Mouse (Mus musculus): ENCODE data around the gene Taar8a. TPM values are rescaled to one million over a fixed set of nuclear protein-coding genes. Genes with fewer than 3 reads are reported as not detected.
"Not testable (repeated sequence)": the region's sequence is repeated elsewhere in the genome, so short reads cannot be mapped to it uniquely, and the experiment has no call there.

The Taar8a gene
- polyA plus RNA-seq (2012; rRNA removed), result not detected in 2 replicates

DNA sequence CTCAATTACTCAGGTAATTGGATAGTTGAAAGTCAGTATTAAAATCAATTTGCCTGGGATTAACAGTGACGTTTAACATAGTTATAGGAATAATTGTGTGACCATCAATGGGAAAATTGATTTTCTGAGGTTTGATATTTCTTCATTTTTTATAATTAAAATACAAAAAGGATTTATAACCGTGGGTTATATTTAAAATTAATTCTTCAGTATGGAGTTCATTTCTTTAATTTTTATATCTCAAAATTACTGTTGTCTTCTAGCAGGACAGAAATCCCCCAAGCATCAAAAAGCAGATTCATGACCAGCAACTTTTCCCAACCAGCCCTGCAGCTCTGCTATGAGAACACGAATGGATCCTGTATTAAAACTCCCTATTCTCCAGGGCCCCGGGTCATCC, at the start of gene Taar8a:
TSS of gene Taar8a (plus strand) at position 301 of the 400 bp plus-strand sequence.
- not testable (repeated sequence) for H3K4me1 ChIP-seq (ENCODE audit: control insufficient read depth, insufficient read depth, low read length)

DNA sequence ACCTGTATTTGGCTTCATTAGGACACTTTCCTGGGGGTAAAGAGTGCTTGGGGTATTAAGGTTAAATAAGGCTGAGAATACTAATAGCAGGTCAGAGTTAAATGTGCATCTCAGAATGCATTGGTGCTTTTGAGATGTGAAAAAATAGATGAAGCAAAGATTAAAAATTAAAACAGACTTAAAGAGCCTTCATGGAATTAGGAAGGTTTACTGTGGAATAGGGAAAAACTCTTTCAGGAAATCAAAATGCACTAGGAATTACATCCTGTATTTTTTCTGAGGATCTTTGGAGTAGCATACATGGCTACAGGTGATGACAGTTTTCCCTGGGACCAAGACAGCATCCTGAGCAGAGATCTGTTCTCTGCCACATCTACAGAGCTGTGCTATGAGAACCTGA, 49.4 kb upstream of the Taar8a start, which contains the start of gene Taar7d:
TSS of gene Taar7d (plus strand) at position 301 of the 400 bp plus-strand sequence.
- H3K4me3 ChIP-seq (ENCODE audit: insufficient read depth, low read length), result no peak within 1 kb of the TSS
- H3K27ac ChIP-seq (ENCODE audit: insufficient read depth, low read length), result no peak within 1 kb of the TSS
- TF ChIP-seq CTCF (IDR thresholded peaks at IDR 0.05; ENCODE audit: extremely low read depth, insufficient read depth, low read length), result no peak
- TF ChIP-seq POLR2A (IDR thresholded peaks at IDR 0.05; ENCODE audit: extremely low read depth, insufficient read depth, low read length), result no peak
- no peaks in the 10 kb centered on the region for H3K4me1 ChIP-seq (ENCODE audit: control insufficient read depth, insufficient read depth, low read length)

More for the DNA sequence above, at the start of gene Taar8a:
- not testable (repeated sequence) for H3K27ac ChIP-seq (ENCODE audit: insufficient read depth, low read length); H3K4me3 ChIP-seq (ENCODE audit: insufficient read depth, low read length)

DNA sequence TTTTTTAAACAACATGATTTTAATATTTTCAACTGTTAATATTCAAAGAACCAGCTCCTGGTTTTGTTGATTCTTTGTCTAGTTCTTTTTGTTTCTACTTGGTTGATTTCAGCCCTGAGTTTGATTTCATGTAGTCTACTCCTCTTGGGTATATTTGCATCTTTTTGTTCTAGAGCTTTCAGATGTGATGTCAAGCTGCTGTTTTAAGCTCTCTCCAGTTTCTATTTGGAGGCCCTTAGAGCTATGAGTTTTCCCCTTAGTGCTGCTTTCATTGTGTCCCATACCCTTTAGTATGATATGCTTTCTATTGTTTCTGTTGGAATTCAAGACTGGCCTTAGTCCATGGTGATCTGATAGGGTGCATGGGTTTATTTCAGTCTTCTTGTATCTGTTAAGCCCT, 45.0 kb upstream of the Taar8a start:
- no peak overlapping the region for H3K4me3 ChIP-seq (ENCODE audit: insufficient read depth, low read length)
- no peak overlapping the region for H3K27ac ChIP-seq (ENCODE audit: insufficient read depth, low read length)
- TF ChIP-seq POLR2A (IDR thresholded peaks at IDR 0.05; ENCODE audit: extremely low read depth, insufficient read depth, low read length), result no peak
- no peaks in the 10 kb centered on the region for H3K4me1 ChIP-seq (ENCODE audit: control insufficient read depth, insufficient read depth, low read length)

DNA sequence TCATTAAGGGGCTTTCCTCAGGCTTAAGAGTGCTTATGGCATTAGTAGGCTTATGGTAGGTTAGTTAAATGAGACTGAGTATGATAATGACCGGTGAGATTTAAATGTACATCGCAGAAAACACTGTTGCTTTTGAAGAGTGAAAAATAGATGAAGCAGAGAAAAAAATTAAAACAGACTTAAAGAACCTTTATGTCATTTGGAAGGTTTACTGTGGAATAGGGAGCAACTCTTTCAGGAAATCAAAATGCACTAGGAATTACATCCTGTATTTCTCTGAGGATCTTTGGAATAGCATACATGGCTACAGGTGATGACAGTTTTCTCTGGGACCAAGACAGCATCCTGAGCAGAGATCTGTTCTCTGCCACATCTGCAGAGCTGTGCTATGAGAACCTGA, 39.0 kb upstream of the Taar8a start, which contains the start of gene Taar7e:
TSS of gene Taar7e (plus strand) at position 301 of the 400 bp plus-strand sequence.
- H3K4me1 ChIP-seq (ENCODE audit: control insufficient read depth, insufficient read depth, low read length), result no peaks in the 10 kb centered on the region
- TF ChIP-seq CTCF (IDR thresholded peaks at IDR 0.05; ENCODE audit: extremely low read depth, insufficient read depth, low read length), result no peak
- no peak for TF ChIP-seq POLR2A (IDR thresholded peaks at IDR 0.05; ENCODE audit: extremely low read depth, insufficient read depth, low read length)

DNA sequence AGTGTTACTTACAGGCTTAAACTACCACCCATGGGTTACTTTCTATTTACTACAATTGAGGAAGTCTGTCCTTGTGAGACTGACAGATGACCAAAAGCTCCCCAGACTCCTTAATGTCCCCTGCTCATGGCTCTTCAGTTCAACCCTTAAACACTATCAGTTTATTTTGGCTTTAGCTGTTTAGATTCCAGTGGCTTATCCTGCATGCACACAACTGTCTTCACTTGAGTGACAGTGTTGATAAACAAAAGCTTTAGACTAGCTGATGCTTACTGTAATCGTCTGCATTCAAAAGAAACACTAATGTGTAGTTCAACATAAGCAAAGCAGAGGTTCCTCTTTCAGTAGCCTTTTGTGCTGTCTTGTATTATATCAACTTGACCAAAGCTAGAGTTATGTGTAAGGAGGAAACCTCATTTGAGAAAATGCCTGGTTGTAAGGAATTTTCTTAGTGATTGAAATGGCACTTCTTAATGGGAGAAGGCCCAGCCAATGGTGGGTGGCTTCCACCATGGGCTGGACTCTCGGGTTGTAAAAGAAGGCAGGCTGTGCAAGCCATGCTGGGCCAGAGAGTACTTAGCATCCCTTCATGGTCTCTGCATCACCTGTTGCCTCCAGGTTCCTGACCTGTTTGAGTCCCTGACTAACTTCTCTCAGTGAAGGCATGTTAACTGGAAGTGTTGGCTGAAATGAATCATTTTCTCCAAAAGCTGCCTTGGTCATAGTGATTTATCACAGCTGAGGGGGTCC, 36.0 kb upstream of the Taar8a start:
- Histone ChIP-seq H3K27ac (ENCODE audit: insufficient read depth, low read length) (no peak overlapping the region), H3K4me1 (ENCODE audit: control insufficient read depth, insufficient read depth, low read length) (no peaks in the 10 kb centered on the region), H3K4me3 (ENCODE audit: insufficient read depth, low read length) (no peak overlapping the region)
- no peak for TF ChIP-seq POLR2A (IDR thresholded peaks at IDR 0.05; ENCODE audit: extremely low read depth, insufficient read depth, low read length)
- no peak for TF ChIP-seq CTCF (IDR thresholded peaks at IDR 0.05; ENCODE audit: extremely low read depth, insufficient read depth, low read length)

More for the DNA sequence above, 39.0 kb upstream of the Taar8a start, which contains the start of gene Taar7e:
- Histone ChIP-seq H3K27ac (ENCODE audit: insufficient read depth, low read length) (no peak within 1 kb of the TSS), H3K4me3 (ENCODE audit: insufficient read depth, low read length) (no peak within 1 kb of the TSS)

DNA sequence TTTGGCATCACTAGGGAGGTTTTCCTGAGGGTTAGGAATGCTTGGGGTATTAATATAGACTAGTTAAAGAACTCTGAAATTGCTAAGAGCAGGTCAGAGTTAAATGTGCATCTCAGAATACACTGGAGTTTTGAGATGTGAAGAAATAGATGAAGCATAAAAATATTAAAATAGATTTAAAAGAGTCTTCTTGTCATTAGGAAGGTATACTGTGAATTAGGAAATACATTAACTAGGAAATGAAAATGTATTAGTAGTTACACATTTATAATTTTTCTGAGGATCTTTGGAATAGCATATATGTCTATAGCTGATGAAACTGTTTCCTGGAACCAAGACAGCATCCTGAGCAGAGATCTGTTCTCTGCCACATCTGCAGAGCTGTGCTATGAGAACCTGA, 27.1 kb upstream of the Taar8a start, which contains the start of gene Taar7f:
TSS of gene Taar7f (plus strand) at position 301 of the 400 bp plus-strand sequence.
- TF ChIP-seq POLR2A (IDR thresholded peaks at IDR 0.05; ENCODE audit: extremely low read depth, insufficient read depth, low read length) (no peak), CTCF (IDR thresholded peaks at IDR 0.05; ENCODE audit: extremely low read depth, insufficient read depth, low read length) (no peak)
- Histone ChIP-seq H3K4me3 (ENCODE audit: insufficient read depth, low read length) (no peak within 1 kb of the TSS), H3K4me1 (ENCODE audit: control insufficient read depth, insufficient read depth, low read length) (no peaks in the 10 kb centered on the region), H3K27ac (ENCODE audit: insufficient read depth, low read length) (no peak within 1 kb of the TSS)

DNA sequence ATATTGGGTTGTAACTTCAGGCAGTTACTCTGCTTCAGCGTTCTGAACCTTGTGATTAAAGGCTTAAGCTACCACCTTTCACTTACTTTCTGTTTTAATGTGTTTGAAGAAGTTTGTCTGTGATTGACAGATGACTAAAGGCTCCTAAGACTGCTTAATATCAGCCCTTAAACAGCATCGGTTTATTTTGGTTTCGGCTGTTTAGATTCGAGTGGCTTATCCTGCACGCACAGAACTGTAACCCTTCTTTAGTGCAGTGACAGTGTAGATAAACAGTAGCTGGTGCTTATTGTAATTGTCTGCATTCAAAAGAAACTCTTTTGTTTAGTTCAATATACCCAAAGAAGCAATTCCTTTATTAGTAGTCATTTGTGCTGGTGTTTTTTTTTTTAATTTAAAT, 24.3 kb upstream of the Taar8a start:
- TF ChIP-seq CTCF (IDR thresholded peaks at IDR 0.05; ENCODE audit: extremely low read depth, insufficient read depth, low read length) (no peak), POLR2A (IDR thresholded peaks at IDR 0.05; ENCODE audit: extremely low read depth, insufficient read depth, low read length) (no peak)

DNA sequence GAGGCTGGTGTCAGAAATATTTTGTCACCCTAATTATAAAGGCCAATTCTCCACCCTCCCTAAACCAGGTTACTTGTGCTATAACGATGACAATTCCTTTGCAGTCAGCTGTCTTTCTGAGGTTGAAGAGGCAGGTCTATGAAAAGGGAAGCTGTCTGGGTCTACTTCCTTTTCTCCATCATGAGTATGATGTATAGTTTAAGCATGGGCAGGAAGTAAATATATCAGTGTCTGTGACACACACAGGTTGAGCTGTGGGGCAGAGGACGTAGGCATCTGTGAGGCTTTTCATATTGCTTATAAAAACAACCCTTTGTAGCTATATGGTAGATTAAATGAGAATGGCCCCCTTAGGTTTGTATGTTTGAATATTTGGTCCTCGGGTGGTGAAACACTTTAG, 17.3 kb upstream of the Taar8a start:
- TF ChIP-seq POLR2A (IDR thresholded peaks at IDR 0.05; ENCODE audit: extremely low read depth, insufficient read depth, low read length), result no peak
- TF ChIP-seq CTCF (IDR thresholded peaks at IDR 0.05; ENCODE audit: extremely low read depth, insufficient read depth, low read length), result no peak
- no peak overlapping the region for H3K4me3 ChIP-seq (ENCODE audit: insufficient read depth, low read length)
- no peaks in the 10 kb centered on the region for H3K4me1 ChIP-seq (ENCODE audit: control insufficient read depth, insufficient read depth, low read length)
- no peak overlapping the region for H3K27ac ChIP-seq (ENCODE audit: insufficient read depth, low read length)

More for the DNA sequence above, 24.3 kb upstream of the Taar8a start:
- no peak overlapping the region for H3K4me3 ChIP-seq (ENCODE audit: insufficient read depth, low read length)
- no peak overlapping the region for H3K27ac ChIP-seq (ENCODE audit: insufficient read depth, low read length)
- H3K4me1 ChIP-seq (ENCODE audit: control insufficient read depth, insufficient read depth, low read length), result no peaks in the 10 kb centered on the region

DNA sequence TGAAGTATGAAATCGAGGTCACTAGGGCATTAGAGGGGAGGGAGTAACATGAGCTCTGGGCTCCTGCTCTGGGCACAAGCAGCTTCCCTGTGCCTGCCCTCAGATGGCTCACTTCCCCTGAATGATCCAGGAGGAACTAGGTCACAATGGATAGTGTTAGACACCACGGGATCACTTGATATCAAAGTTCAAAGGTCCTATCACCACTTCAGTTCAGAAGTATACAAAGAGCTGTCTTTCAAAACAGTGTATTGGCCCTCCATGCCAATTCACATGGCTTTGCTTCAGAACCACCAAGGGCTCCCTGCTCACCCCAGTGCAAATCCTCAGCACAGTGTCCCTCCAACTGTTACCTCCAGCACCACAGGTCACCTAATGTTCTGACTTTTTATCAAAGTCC, 1.5 kb upstream of the Taar8a start:
- H3K27ac ChIP-seq (ENCODE audit: insufficient read depth, low read length); H3K4me1 ChIP-seq (ENCODE audit: control insufficient read depth, insufficient read depth, low read length): not testable (repeated sequence)

DNA sequence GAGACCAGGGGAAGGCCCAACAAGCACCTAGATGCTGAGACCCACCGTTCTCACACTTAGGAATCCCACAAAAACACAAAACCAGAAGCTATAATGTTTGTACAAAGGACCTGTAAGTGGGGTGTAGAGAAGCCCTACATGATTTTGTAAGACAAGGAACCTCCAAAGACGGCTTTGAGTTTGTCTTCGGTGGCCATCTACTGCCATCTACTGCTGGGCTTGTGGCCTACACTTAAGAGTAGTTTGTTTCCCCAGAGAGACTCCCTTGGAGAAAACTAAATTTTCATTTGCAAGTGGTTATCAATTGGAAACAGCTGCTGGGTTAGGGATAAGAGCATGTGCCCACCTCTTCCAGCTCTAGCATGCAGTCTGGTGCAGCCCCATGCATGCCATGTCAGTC, 3.9 kb downstream of the Taar8a start:
- TF ChIP-seq POLR2A (IDR thresholded peaks at IDR 0.05; ENCODE audit: extremely low read depth, insufficient read depth, low read length), result no peak
- peak; percentile 78 for TF ChIP-seq CTCF (IDR thresholded peaks at IDR 0.05; ENCODE audit: extremely low read depth, insufficient read depth, low read length)
- H3K4me3 ChIP-seq (ENCODE audit: insufficient read depth, low read length), result no peak overlapping the region

More for the DNA sequence above, 1.5 kb upstream of the Taar8a start:
- H3K4me3 ChIP-seq (ENCODE audit: insufficient read depth, low read length), result not testable (repeated sequence)

More for the DNA sequence above, 3.9 kb downstream of the Taar8a start:
- Histone ChIP-seq H3K4me1 (ENCODE audit: control insufficient read depth, insufficient read depth, low read length) (no peaks in the 10 kb centered on the region), H3K27ac (ENCODE audit: insufficient read depth, low read length) (no peak overlapping the region)

Measured in cortical plate, adult 2 months (tissue).